Mouse (Mus musculus) heart, adult 9 months (tissue): ENCODE results near the gene Atxn7l3b.
"Not testable (repeated sequence)": the region's sequence is repeated elsewhere in the genome, so short reads cannot be mapped to it uniquely, and the experiment has no call there.

Experiments used
- DNase-seq, 2 experiments: peaks; one replicate each; pipeline ENCODE4 v3.0.0; 2022; ENCODE audit warnings: low spot score in 2 of 2

The Atxn7l3b gene

DNA sequence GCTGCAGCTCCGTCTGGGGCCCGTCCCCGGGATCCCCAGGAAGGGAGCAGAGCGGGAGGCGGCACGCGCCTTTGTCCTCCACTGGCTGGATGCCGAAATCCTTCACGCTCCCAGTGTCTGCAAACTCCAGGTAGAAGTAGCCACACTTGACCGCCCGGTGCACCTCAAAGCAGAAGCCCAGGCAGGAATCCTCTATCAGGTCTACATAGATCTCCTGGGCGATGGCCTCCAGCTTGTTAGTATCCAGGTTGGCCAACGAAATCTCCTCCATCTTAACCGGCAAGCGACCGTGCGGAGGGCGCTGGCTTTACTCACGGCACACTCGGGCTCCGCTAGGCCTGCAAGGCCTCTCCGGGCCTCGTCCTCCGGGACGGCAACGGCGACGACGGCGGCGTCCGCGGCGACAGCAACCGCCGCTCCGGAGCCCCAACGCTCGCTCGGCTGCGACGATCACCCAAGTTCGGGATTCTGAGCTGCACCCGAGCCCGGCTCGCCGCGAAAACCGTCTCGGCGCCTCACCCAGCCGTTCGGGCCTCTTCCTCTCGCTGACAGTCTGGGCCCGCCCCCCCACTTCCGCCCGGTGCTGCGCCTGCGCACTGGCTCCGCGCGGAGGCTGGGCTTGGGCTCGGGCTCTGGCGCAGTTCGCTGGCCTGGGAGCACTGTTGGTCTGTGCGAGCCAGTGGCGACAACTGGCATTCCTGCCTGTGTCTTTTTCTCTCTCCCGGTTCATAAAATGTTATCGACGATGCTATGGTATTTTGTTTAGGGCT, at the start of gene Atxn7l3b:
Atxn7l3b (minus strand) TSS at position 550 of the 770 bp plus-strand sequence.
- DNase-seq, result peak; percentile 92 to 96

DNA sequence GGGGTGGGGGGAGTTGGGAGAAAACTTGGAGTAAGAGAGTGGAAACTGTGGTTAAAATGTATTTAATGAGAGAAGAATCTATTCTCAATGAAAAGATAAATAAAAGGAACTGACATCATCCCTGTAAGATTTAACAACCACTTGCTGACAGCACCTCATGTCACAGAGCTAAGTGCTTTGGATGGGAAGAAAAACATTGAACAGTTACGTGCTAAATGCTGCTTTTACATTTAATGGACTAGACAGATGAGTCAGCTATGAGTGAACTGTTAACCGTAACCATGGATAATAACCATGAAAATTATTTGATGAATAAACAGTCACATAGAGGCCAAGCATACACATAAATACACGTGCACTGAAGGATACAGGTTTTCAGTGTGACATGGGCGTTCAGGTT, 48.8 kb upstream of the Atxn7l3b start:
- DNase-seq, result no peak

DNA sequence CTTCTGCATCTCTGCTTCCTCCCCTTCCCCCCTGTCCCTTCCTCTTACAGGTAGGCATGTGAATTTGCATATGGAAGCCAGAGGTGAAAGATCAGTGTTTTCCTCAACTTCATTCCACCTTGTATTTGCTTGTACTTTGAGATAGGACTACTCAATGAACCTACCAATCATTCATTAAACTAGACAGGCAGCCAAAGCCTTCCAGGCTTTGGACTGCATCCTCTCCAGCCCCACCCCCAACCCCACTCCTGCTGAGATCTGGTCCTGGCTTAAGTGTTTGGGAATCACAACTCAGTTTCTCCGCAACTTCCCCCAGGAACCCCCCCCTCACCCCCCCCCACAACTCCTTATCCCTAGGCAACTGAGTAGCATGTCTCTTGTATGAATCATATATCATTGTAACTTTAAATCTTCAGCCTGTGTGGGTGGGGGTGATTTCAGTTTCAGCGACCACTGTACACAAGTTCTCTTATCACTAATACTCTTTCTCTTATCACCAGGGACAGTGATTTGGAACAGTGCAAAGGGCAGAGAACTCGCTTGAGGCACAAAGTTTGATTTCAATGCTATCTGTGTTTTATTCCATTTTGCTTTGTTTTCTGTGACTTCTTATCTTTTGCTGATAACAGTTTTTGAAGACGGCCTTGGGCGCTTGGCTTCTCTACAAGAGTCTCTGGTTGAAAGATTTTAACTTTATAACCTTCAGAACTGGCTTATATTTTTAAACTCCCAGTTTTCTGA, 44.7 kb upstream of the Atxn7l3b start:
- DNase-seq, result no peak

DNA sequence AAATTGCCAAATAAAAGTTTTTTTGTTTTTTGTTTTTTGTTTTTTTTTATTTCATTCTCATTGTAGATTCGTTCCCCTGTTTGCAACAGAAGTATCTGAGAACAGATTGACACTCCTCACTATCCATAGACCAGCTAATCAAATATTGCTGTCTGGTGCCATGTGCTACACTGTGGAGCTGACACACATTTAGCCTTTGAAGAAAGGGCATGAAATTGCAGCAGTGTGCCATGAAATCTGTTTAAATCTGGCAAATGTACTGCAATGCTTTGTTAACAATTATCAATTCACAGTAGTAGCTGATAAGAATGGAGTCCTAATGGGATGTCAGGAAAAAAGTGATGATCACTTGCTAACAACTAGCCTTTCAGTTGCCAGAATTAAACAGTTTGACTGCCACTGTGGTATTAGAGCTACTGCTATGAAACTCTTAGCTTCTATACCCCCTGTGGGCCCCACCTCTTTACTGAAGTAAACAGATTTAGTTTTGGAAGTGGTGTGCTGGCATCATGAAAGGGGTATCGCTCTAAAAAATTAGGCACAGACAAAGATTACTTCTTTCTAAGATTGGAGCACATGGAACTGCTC, 41.3 kb upstream of the Atxn7l3b start:
- DNase-seq, result no peak

- DNase-seq, result no peak
Observed at GRCm38 (mm10) chr10:112967578-112967977, 38.8 kb upstream of the Atxn7l3b start.

- DNase-seq, result not testable (repeated sequence)
Observed at GRCm38 (mm10) chr10:112962216-112962615, 33.4 kb upstream of the Atxn7l3b start.

DNA sequence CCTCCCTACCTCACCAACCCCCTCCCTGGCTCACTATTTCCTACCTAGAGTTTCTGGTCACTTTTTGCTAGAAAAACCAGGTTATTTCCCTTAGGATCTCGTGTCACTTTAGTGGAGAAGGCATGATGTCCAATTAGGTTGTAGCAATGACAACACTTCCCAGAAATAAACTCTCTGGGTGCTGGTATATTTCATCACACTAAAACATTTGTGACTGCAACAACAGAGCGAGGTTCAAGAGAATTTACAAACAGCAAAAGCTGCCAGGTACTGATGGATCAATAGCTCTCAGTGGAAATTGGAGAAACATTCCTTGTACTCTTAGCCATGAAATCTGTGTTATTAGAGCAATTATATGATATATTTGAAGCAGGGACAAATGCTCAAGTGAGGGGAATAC, 25.3 kb upstream of the Atxn7l3b start:
- DNase-seq, result no peak

- no peak for DNase-seq
Observed at GRCm38 (mm10) chr10:112948453-112948852, 19.7 kb upstream of the Atxn7l3b start.

- no peak for DNase-seq
Observed at GRCm38 (mm10) chr10:112929222-112929615, 418 bp upstream of the Atxn7l3b start.

DNA sequence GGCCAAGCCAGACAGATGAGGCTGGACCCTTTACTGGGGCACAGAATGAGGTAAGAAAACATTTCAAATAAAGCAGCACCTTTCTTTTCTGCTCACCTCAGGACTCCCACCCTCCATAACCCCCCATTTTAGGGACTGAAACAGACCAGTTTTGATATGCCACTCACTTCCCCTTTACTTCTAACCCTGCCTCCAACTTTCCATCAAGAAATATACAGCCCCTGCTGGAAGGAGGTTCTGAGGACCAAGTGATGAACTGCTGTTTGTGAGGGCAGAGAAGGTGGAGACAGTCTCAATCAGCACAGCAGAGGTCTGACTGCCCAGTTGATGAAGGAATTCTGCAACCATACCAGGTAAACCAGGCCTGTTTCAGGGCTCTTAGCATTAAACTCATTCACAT, 1.8 kb downstream of the Atxn7l3b start:
- DNase-seq, result no peak

- DNase-seq, result no peak
Observed at GRCm38 (mm10) chr10:112926271-112926670, 2.5 kb downstream of the Atxn7l3b start.

DNA sequence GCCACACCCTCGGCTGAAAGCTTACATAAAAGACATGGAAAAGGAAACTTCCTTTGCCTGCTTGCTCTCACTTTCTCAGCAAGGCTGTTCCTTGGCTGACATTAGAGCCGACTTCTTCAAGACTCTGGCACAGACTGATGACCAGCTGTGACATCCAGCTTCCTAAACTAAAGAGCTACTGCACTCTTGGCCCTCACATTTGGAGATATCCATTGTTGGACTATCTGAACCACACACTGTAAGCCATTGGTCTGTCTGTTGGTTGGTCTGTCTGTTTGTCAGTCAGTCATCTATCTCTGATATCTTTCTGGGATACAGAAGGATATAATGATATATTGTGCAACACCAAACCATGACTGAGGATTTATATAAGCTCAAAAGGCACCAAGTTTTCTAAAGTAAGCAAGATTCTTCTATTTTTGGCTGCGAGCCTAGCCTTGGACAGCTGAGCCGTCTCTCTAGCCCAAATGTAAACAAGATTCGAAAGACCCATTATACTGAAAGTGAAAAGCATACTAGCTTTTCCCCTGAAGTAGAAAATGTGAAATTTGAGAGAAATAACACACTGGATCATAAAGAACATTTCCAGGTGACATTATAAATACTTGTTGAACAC, 12.1 kb downstream of the Atxn7l3b start:
- peak in 1 of 2 experiments; percentile 3 for DNase-seq

DNA sequence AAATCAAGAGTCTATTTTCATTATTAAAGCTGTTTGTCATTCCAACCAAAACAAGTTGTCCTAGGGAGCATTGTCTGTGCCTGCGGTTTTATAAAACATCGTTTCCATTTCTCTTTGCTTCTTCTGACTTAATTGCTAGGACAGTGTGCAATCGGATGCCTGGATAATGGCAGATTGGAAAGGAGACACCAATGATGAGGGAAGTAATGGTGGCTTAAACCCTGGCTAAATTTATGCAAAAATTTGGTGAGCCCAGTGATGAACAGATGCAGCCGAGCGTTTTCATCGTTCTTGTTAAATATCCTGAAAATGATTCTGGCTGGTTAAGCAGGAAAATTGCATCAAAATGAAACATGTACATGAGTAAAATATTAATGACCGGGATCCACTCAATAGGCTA, 28.6 kb downstream of the Atxn7l3b start:
- DNase-seq, result no peak

DNA sequence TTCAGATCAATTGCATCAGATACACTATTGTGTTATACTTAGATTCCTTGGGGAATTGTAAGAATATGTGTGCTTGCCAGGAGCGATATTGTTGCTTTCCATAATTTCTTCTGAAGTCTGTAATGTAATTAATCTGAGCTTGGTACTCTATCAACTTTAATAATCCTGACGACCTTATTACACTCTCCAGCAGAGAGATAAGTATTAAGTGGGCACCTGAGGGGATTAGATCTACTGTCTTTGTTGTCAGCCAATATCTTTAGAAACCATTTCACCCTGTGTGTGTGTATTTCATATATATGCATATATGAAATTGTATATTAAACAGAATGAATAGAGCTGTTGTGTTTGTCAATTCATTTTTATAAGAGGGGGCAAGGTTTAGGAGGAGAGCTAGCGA, 29.0 kb downstream of the Atxn7l3b start:
- no peak for DNase-seq

DNA sequence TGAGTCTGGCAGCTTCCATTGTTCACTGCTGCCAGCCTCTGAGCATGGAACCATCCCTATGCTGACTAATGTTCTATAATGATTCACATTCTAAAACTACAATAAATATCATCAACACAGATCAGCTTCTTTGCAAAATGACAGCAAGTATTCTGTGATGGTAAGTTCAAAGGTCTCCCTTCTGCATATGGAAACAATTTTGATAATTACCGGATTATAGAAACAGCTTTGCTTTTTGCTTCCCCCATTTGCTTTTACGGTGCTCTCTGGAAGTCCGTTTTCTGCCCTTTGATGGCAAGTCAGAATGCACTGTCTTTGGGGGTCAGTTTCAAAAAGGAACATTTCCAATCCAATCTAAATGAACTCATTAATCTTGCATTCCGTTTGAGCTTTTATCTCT, 32.2 kb downstream of the Atxn7l3b start:
- no peak for DNase-seq

DNA sequence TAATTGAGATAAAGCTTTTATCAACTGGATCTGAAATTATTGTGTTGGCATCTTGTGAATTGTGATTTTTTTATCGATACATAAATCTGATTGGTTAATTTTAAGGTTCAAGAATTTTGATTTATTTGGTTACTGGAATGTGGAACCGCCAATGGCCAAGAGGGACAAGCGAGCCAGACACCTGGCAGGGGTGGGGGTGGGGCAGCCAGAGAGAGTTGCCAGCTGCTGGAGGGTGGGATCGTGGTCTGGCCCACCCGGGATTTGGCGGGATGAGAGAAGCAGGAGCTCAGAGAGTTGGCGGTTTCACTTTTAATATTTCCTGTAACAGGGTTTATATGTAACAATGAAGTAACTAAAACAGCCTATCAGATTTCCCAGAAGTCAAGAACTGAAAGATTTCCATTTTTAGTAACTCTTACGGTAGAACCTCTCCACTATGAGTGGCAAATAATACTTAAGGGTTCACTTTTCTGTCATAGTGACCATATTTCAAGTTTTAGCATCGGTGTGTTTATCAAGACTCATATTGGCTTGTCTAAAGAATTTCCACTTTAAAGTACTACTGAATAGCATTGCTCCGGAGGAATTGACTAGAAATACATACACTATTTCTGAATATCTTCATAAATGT, 35.1 kb downstream of the Atxn7l3b start:
- no peak for DNase-seq

DNA sequence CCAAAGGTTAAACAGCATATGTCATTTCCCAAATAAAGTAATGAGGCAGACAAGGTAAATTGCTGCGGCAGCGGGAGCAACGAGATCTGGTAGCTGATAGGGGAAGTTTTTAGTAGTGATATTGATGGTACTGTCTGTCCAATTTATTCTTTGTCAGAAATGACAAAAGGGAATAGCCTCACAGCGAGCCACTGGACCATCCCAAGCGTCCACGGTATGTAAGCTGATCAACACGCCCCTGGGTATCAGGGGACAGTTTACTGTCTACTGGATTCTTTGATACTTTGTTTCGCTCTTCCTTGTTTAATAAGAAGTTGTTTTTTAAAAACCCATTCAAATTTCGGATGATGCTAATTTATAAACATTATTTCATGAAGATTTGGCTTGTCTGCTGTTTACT, 44.7 kb downstream of the Atxn7l3b start:
- no peak for DNase-seq

- DNase-seq, result no peak
Observed at GRCm38 (mm10) chr10:112883688-112884004, 45.2 kb downstream of the Atxn7l3b start.

- no peak for DNase-seq
Observed at GRCm38 (mm10) chr10:112882789-112883687, 45.8 kb downstream of the Atxn7l3b start.

GRCm38 (mm10) chr10:112882149-112882548, 46.7 kb downstream of the Atxn7l3b start:
- no peak for DNase-seq
